Mouse (Mus musculus) embryonic facial prominence, embryonic 14.5 days (tissue): ENCODE measurements around the gene Lrrc42. TPM values are rescaled to one million over a fixed set of nuclear protein-coding genes. Genes with fewer than 3 reads are reported as not detected.

Experiments used
- ATAC-seq: fragments of 200-750 bp; cut with Nextera tagmentation; 2 replicates; pipeline ENCODE4 v1.8.0; 2017; ENCODE audit warnings: low read depth, moderate number of reproducible peaks, moderate TSS enrichment
- DNase-seq: peaks from one replicate; pipeline ENCODE4 v3.0.0-alpha.2; 2015; ENCODE audit warnings: low spot score
- H3K27ac ChIP-seq: fragments of 300-500 bp; sonication (generic); replicated peaks from 2 replicates; pipeline ENCODE4 v1.5.1; 2014; ENCODE audit warnings: low read depth, mild to moderate bottlenecking, low read length, moderate library complexity
- H3K27me3 ChIP-seq: fragments of 300-500 bp; sonication (generic); replicated peaks from 2 replicates; pipeline ENCODE4 v1.6.1; 2014; ENCODE audit warnings: low read length; ENCODE audit not compliant: control insufficient read depth, insufficient read depth
- H3K36me3 ChIP-seq: fragments of 300-500 bp; sonication (generic); 2 replicates; pipeline ENCODE4 v1.6.1; 2014; ENCODE audit warnings: low read length, mixed read lengths; ENCODE audit not compliant: control insufficient read depth, insufficient read depth
- H3K4me1 ChIP-seq: fragments of 300-500 bp; sonication (generic); 2 replicates; pipeline ENCODE4 v1.6.1; 2014; ENCODE audit warnings: antibody characterized with exemption, low read length; ENCODE audit not compliant: control insufficient read depth, insufficient read depth
- H3K4me2 ChIP-seq: fragments of 300-500 bp; sonication (generic); 2 replicates; pipeline ENCODE4 v1.6.1; 2014; ENCODE audit warnings: low read depth, mild to moderate bottlenecking, low read length, moderate library complexity, mixed read lengths
- H3K4me3 ChIP-seq: fragments of 300-500 bp; sonication (generic); 2 replicates; pipeline ENCODE4 v1.5.1; 2014; ENCODE audit warnings: low read depth, mild to moderate bottlenecking, low read length
- H3K9ac ChIP-seq: fragments of 300-500 bp; sonication (generic); 2 replicates; pipeline ENCODE4 v1.6.1; 2014; ENCODE audit warnings: low read depth, mild to moderate bottlenecking, low read length, moderate library complexity, mixed read lengths
- H3K9me3 ChIP-seq: fragments of 300-500 bp; sonication (generic); 2 replicates; pipeline ENCODE4 v1.6.1; 2016; ENCODE audit warnings: low read length; ENCODE audit not compliant: control insufficient read depth
- WGBS: fragments of 180-500 bp; shearing (Covaris S2); extraction: QIAGEN DNeasy Blood & Tissue Kit; methylation state at CpG from one replicate; pipeline ENCODE4 v1.1.7; 2014; 5-methylcytosine and 5-hydroxymethylcytosine counted together
- polyA plus RNA-seq: library from polyadenylated mRNA; unstranded; fragments of >200 nt; fragmentation: Nextera tagmentation; extraction: Ambion mirVana; gene quantifications from 2 replicates; pipeline ENCODE4 v1.2.1, GENCODE M21; 2014

Lrrc42 gene
- polyA plus RNA-seq, 1 experiment from 2014 or later: 75.2 TPM

- peaks cover 68% of the 10 kb centered on the region for H3K36me3 ChIP-seq
- H3K4me2 ChIP-seq: no peak overlapping the region
- H3K9me3 ChIP-seq: no peaks in the 10 kb centered on the region
- WGBS: 70% methylated on average over 6 of the region's 6 CpGs
- ATAC-seq (no peak), DNase-seq (no peak)
- H3K4me1 ChIP-seq: peaks cover 3% of the 10 kb centered on the region; the same call in 1 of the 2 replicates
- H3K4me3 ChIP-seq: no peak overlapping the region
- H3K27me3 ChIP-seq: no peaks in the 10 kb centered on the region
- no peak overlapping the region for H3K27ac ChIP-seq
- H3K9ac ChIP-seq: no peak overlapping the region
Measured at GRCm38 (mm10) chr4:107243365-107244333, 9.7 kb downstream of the Lrrc42 start.

GRCm38 (mm10) chr4:107240196-107240595 lies 13.1 kb downstream of the Lrrc42 start:
- Histone ChIP-seq H3K4me1 (0 out of 2 replicates have a peak, but pooled peaks cover under 1% of the 10 kb centered on the region), H3K27me3 (no peaks in the 10 kb centered on the region), H3K9me3 (no peaks in the 10 kb centered on the region), H3K4me2 (no peak overlapping the region), H3K9ac (no peak overlapping the region), H3K36me3 (peaks cover 91% of the 10 kb centered on the region), H3K27ac (no peak overlapping the region), H3K4me3 (no peak overlapping the region)
- no peak for DNase-seq
- 95% methylated on average over 6 of the region's 6 CpGs for WGBS
- ATAC-seq: no peak

GRCm38 (mm10) chr4:107238253-107238652 lies 15.1 kb downstream of the Lrrc42 start:
- Histone ChIP-seq H3K36me3 (peaks cover 94% of the 10 kb centered on the region), H3K4me2 (no peak overlapping the region), H3K9ac (no peak overlapping the region), H3K27ac (no peak overlapping the region), H3K4me1 (no peaks in the 10 kb centered on the region), H3K9me3 (no peaks in the 10 kb centered on the region), H3K27me3 (no peaks in the 10 kb centered on the region), H3K4me3 (no peak overlapping the region)
- ATAC-seq (no peak), DNase-seq (no peak)
- WGBS: 90% methylated on average over 2 of the region's 2 CpGs

GRCm38 (mm10) chr4:107232219-107232618 lies 21.1 kb downstream of the Lrrc42 start:
- Histone ChIP-seq H3K4me1 (no peaks in the 10 kb centered on the region), H3K27me3 (no peaks in the 10 kb centered on the region), H3K4me3 (no peak overlapping the region), H3K27ac (no peak overlapping the region), H3K9me3 (no peaks in the 10 kb centered on the region), H3K4me2 (no peak overlapping the region), H3K36me3 (peaks cover 70% of the 10 kb centered on the region), H3K9ac (no peak overlapping the region)
- ATAC-seq: no peak
- DNase-seq: peak; percentile 23
- WGBS: 60% methylated on average over 3 of the region's 3 CpGs

GRCm38 (mm10) chr4:107226313-107226712 lies 27.0 kb downstream of the Lrrc42 start:
- Histone ChIP-seq H3K9ac (no peak overlapping the region), H3K4me3 (no peak overlapping the region), H3K27ac (no peak overlapping the region), H3K27me3 (no peaks in the 10 kb centered on the region), H3K36me3 (peaks cover 12% of the 10 kb centered on the region; the same call in 1 of the 2 replicates), H3K4me1 (no peaks in the 10 kb centered on the region), H3K9me3 (no peaks in the 10 kb centered on the region), H3K4me2 (no peak overlapping the region)
- ATAC-seq (no peak), DNase-seq (no peak)
- WGBS: 58% methylated on average over 2 of the region's 2 CpGs

- H3K36me3 ChIP-seq: no peaks in the 10 kb centered on the region
- H3K4me1 ChIP-seq: no peaks in the 10 kb centered on the region
- 73% methylated on average over 11 of the region's 11 CpGs for WGBS
- peak; percentile 44; the same call in 1 of the 2 replicates for ATAC-seq
- DNase-seq: peak; percentile 29
- H3K27me3 ChIP-seq: no peaks in the 10 kb centered on the region
- H3K9ac ChIP-seq: no peak overlapping the region
- no peak overlapping the region for H3K4me3 ChIP-seq
- H3K27ac ChIP-seq: no peak overlapping the region
- H3K9me3 ChIP-seq: no peaks in the 10 kb centered on the region
- H3K4me2 ChIP-seq: no peak overlapping the region
Measured at GRCm38 (mm10) chr4:107223225-107224204, 29.8 kb downstream of the Lrrc42 start.

GRCm38 (mm10) chr4:107221524-107221923 lies 31.8 kb downstream of the Lrrc42 start:
- WGBS: 87% methylated on average over 5 of the region's 5 CpGs
- H3K9ac ChIP-seq: no peak overlapping the region

GRCm38 (mm10) chr4:107217574-107217973 lies 35.8 kb downstream of the Lrrc42 start:
- Histone ChIP-seq H3K9me3 (no peaks in the 10 kb centered on the region), H3K9ac (no peak overlapping the region), H3K27me3 (no peaks in the 10 kb centered on the region), H3K4me3 (no peak overlapping the region), H3K4me2 (no peak overlapping the region), H3K27ac (no peak overlapping the region), H3K36me3 (no peaks in the 10 kb centered on the region), H3K4me1 (no peaks in the 10 kb centered on the region)
- WGBS: 80% methylated on average over 9 of the region's 9 CpGs
- no peak for ATAC-seq
- no peak for DNase-seq

More at GRCm38 (mm10) chr4:107221524-107221923, 31.8 kb downstream of the Lrrc42 start:
- H3K27me3 ChIP-seq: no peaks in the 10 kb centered on the region
- H3K4me3 ChIP-seq: no peak overlapping the region
- no peak for DNase-seq
- ATAC-seq: no peak
- no peaks in the 10 kb centered on the region for H3K4me1 ChIP-seq
- H3K4me2 ChIP-seq: no peak overlapping the region
- no peaks in the 10 kb centered on the region for H3K36me3 ChIP-seq
- no peak overlapping the region for H3K27ac ChIP-seq
- no peaks in the 10 kb centered on the region for H3K9me3 ChIP-seq
